12 mouse cellular contexts compared by ENCODE assay signal in genomic region chr5:54280670-54281069, GRCm38 (mm10).
DNase-seq lines count a peak whose midpoint lies in the region; ATAC-seq and TF ChIP-seq lines count a peak whose summit lies in the region.
"Had no signal": no experiment of that assay in that cellular context is flagged by ENCODE, and none has a peak within 500 bp of the region (broad histone marks: within the 10 kb centered on the region; RNA-seq: fewer than 3 reads in every experiment).

No protein-coding gene starts in this region.

- no peak overlapping the region for H3K4me2 ChIP-seq in kidney, embryonic 14.5 days (replicated peaks; ENCODE audit: low read depth, low read length)
- H3K4me2 ChIP-seq: heart, embryonic 15.5 days; neural tube, embryonic 13.5 days had no signal

- 51% methylated on average over 4 of the region's 4 CpGs for whole genome bisulfite sequencing in kidney, embryonic 14.5 days
- 42% methylated on average over 4 of the region's 4 CpGs for WGBS in lung, adult 2 months

- no peak overlapping the region for H3K9ac ChIP-seq in kidney, embryonic 14.5 days (ENCODE audit: low read depth, low read length)
- no peak overlapping the region for H3K9ac ChIP-seq in MEL (ENCODE audit: control insufficient read depth, low read depth, low read length, poor library complexity, severe bottlenecking)
- H3K9ac ChIP-seq: heart, embryonic 15.5 days; neural tube, embryonic 13.5 days had no signal

- no peaks in the 10 kb centered on the region for H3K4me1 ChIP-seq in kidney, embryonic 14.5 days (ENCODE audit: control insufficient read depth, insufficient read depth, low read length)
- no peaks in the 10 kb centered on the region for H3K4me1 ChIP-seq in lung, adult 2 months (ENCODE audit: control insufficient read depth, insufficient read depth, low read length)
- H3K4me1 ChIP-seq in MEL (ENCODE audit: control insufficient read depth in 1 of 2, insufficient read depth in 2 of 2, low read length in 2 of 2): no peaks in the 10 kb centered on the region
- H3K4me1 ChIP-seq: heart, embryonic 15.5 days had no signal

- ATAC-seq in kidney, embryonic 14.5 days (ENCODE audit: low FRiP score, low TSS enrichment): peak; percentile 62; the same call in 1 of the 2 replicates
- peak; percentile 45 to 53; a peak in 3 of 4 replicates for ATAC-seq in hematopoietic stem cell, adult 5-6 weeks (replicated peaks in 1 of 2; ENCODE audit: insufficient read depth in 1 of 2, low FRiP score in 2 of 2, low TSS enrichment in 1 of 2, low read depth in 1 of 2, poor library complexity in 2 of 2, severe bottlenecking in 2 of 2)

- DNase-seq in kidney, adult 8-10 months: no peak
- DNase-seq in lung, postnatal 36 days: peak; percentile 48
- DNase-seq in lung, adult 2 months: no peak
- DNase-seq in MEL (ENCODE audit: low read depth, low spot score): peak; percentile 3
- DNase-seq in right cerebral cortex, adult 18-20 months: no peak
- DNase-seq: adrenal gland, postnatal 36 days; cerebellum, adult 9-10 months; lung, postnatal 10 days had no signal

- TF ChIP-seq CTCF in lung, adult 2 months (IDR thresholded peaks at IDR 0.05; ENCODE audit: insufficient read depth, low read length): no peak
- TF ChIP-seq CTCF in MEL (IDR thresholded peaks at IDR 0.05 in 2 of 3, conservative IDR thresholded peaks at IDR 0.05 in 1 of 3; ENCODE audit: control insufficient read depth in 1 of 3, insufficient read depth in 1 of 3, low read depth in 2 of 3, low read length in 3 of 3, poor library complexity in 1 of 3, severe bottlenecking in 1 of 3): no peak

- no peak overlapping the region for H3K27ac ChIP-seq in kidney, embryonic 14.5 days (ENCODE audit: low read depth, low read length)
- no peak overlapping the region for H3K27ac ChIP-seq in MEL (ENCODE audit: control insufficient read depth, low read depth, low read length)
- H3K27ac ChIP-seq: heart, embryonic 15.5 days; neural tube, embryonic 13.5 days had no signal

- no peak for TF ChIP-seq RAD21 in MEL (IDR thresholded peaks at IDR 0.05; ENCODE audit: low read depth, low read length)

- no peak for TF ChIP-seq POLR2A in lung, adult 2 months (IDR thresholded peaks at IDR 0.05; ENCODE audit: borderline replicate concordance, extremely low read depth, low read depth, low read length)
- no peak for TF ChIP-seq POLR2A in MEL (IDR thresholded peaks at IDR 0.05; ENCODE audit: control insufficient read depth in 1 of 2, insufficient read depth in 1 of 2, low read depth in 1 of 2, low read length in 2 of 2, poor library complexity in 1 of 2)

- H3K9me3 ChIP-seq in kidney, embryonic 14.5 days (ENCODE audit: control insufficient read depth, low read length): no peaks in the 10 kb centered on the region
- H3K9me3 ChIP-seq in MEL (replicated peaks; ENCODE audit: insufficient read depth, low read length): no peaks in the 10 kb centered on the region
- H3K9me3 ChIP-seq: heart, embryonic 15.5 days; neural tube, embryonic 13.5 days had no signal

- no peaks in the 10 kb centered on the region for H3K36me3 ChIP-seq in kidney, embryonic 14.5 days (ENCODE audit: control insufficient read depth, insufficient read depth, low read length)
- no peaks in the 10 kb centered on the region for H3K36me3 ChIP-seq in MEL (ENCODE audit: control insufficient read depth in 1 of 2, insufficient read depth in 2 of 2, low read length in 2 of 2)
- H3K36me3 ChIP-seq: heart, embryonic 15.5 days; neural tube, embryonic 13.5 days had no signal

- H3K4me3 ChIP-seq in kidney, embryonic 14.5 days (ENCODE audit: low read length): no peak overlapping the region
- H3K4me3 ChIP-seq in lung, adult 2 months (replicated peaks; ENCODE audit: extremely low read depth, low read depth, low read length): no peak overlapping the region
- no peak overlapping the region for H3K4me3 ChIP-seq in MEL (ENCODE audit: control insufficient read depth in 1 of 2, insufficient read depth in 1 of 2, low read depth in 2 of 2, low read length in 2 of 2)
- H3K4me3 ChIP-seq: heart, embryonic 15.5 days; neural tube, embryonic 13.5 days had no signal

- H3K79me2 ChIP-seq in MEL (ENCODE audit: control insufficient read depth, insufficient read depth, low read length, poor library complexity): no peaks in the 10 kb centered on the region

- no peaks in the 10 kb centered on the region for H3K27me3 ChIP-seq in kidney, embryonic 14.5 days (ENCODE audit: control insufficient read depth, insufficient read depth, low read length)
- H3K27me3 ChIP-seq in MEL (ENCODE audit: control insufficient read depth in 1 of 2, insufficient read depth in 2 of 2, low read length in 2 of 2): no peaks in the 10 kb centered on the region; a peak in 1 of 4 replicates
- H3K27me3 ChIP-seq: heart, embryonic 15.5 days; neural tube, embryonic 13.5 days had no signal

- no peak for TF ChIP-seq EP300 in MEL (IDR thresholded peaks at IDR 0.05; ENCODE audit: low read depth in 1 of 2, low read length in 2 of 2)

TF ChIP-seq in MEL, 35 proteins besides CTCF, POLR2A, EP300 and RAD21:
- TF ChIP-seq ZMIZ1 (IDR thresholded peaks at IDR 0.05; ENCODE audit: low read depth, low read length) (no peak), MXI1 (IDR thresholded peaks at IDR 0.05; ENCODE audit: low read depth, low read length) (no peak), NELFE (IDR thresholded peaks at IDR 0.05; ENCODE audit: low read depth, low read length) (no peak), CHD1 (IDR thresholded peaks at IDR 0.05; ENCODE audit: low read depth, low read length) (no peak), POLR2AphosphoS5 (IDR thresholded peaks at IDR 0.05; ENCODE audit: borderline replicate concordance, low read depth, low read length) (no peak), MAZ (IDR thresholded peaks at IDR 0.05; ENCODE audit: low read depth, low read length) (no peak), HCFC1 (IDR thresholded peaks at IDR 0.05; ENCODE audit: low read depth, low read length) (no peak), ZC3H11A (IDR thresholded peaks at IDR 0.05; ENCODE audit: low read depth, low read length) (no peak), RCOR1 (IDR thresholded peaks at IDR 0.05; ENCODE audit: low read depth, low read length) (no peak), ZNF384 (IDR thresholded peaks at IDR 0.05; ENCODE audit: low read depth, low read length) (no peak), MEF2A (IDR thresholded peaks at IDR 0.05; ENCODE audit: extremely low read depth, insufficient replicate concordance, low read depth, low read length, poor library complexity, severe bottlenecking) (no peak), GABPA (IDR thresholded peaks at IDR 0.05; ENCODE audit: low read depth, low read length) (no peak), MYB (IDR thresholded peaks at IDR 0.05; ENCODE audit: low read depth, low read length) (no peak), POLR2AphosphoS2 (IDR thresholded peaks at IDR 0.05; ENCODE audit: low read length) (no peak), ELF1 (IDR thresholded peaks at IDR 0.05; ENCODE audit: low read depth, low read length) (no peak), E2F4 (IDR thresholded peaks at IDR 0.05; ENCODE audit: borderline replicate concordance, low read depth, low read length) (no peak)

Comparison
In these comparisons a context has a peak if more than half of its experiments do, and no peak if none do; other contexts are left out.
1. DNase-seq: peak in lung, postnatal 36 days (single experiment) and MEL (single experiment); none in kidney, adult 8-10 months (0 of 2), lung, adult 2 months (single experiment) and right cerebral cortex, adult 18-20 months (single experiment).